9 mouse cellular contexts compared by ENCODE assay signal in the genomic region with DNA sequence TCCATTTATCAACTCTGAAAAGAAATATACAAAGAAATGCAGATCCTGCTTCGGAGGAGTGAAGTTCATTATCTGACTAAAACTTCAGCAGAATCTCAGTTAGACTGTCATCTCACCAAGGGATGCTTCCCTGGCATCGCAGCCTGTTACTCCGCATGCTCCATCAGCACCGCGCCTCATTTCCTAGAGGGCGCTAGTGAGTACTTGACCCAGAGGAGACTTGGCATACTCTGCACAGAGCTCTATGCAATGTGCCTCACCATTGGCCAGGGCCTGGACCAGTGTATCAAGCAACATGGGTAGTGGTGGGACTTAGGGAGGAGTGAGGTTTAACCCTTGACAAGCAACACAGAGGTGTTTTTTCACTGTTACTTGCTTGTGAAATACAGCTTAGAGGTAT.
DNase-seq lines count a peak whose midpoint lies in the region; ATAC-seq and TF ChIP-seq lines count a peak whose summit lies in the region.
"Had no signal": no experiment of that assay in that cellular context is flagged by ENCODE, and none has a peak within 500 bp of the region (broad histone marks: within the 10 kb centered on the region; RNA-seq: fewer than 3 reads in every experiment).

No protein-coding gene starts in this region.

- H3K27ac ChIP-seq in kidney, adult 2 months (ENCODE audit: insufficient read depth, low read depth, low read length): no peak overlapping the region
- no peak overlapping the region for H3K27ac ChIP-seq in kidney, embryonic 16.5 days (ENCODE audit: low read length)
- H3K27ac ChIP-seq in CH12.LX (ENCODE audit: insufficient read depth, low read depth): no peak overlapping the region
- H3K27ac ChIP-seq: embryonic facial prominence, embryonic 13.5 days; neural tube, embryonic 13.5 days had no signal

- H3K4me1 ChIP-seq in kidney, adult 2 months (ENCODE audit: control insufficient read depth, insufficient read depth, low read length): peaks cover 1% of the 10 kb centered on the region; the same call in 1 of the 2 replicates
- H3K4me1 ChIP-seq in kidney, embryonic 16.5 days (ENCODE audit: insufficient read depth, low read length): peaks cover 7% of the 10 kb centered on the region
- H3K4me1 ChIP-seq in CH12.LX (ENCODE audit: control insufficient read depth in 1 of 2, insufficient read depth in 2 of 2): peaks cover 2 to 10% of the 10 kb centered on the region in 2 experiments; a peak in 3 of 4 replicates

- no peaks in the 10 kb centered on the region for H3K36me3 ChIP-seq in kidney, adult 2 months (ENCODE audit: control insufficient read depth, insufficient read depth, low read length)
- no peaks in the 10 kb centered on the region for H3K36me3 ChIP-seq in kidney, embryonic 16.5 days (ENCODE audit: insufficient read depth, low read length)
- H3K36me3 ChIP-seq in CH12.LX (replicated peaks in 1 of 2; ENCODE audit: control insufficient read depth in 1 of 2, insufficient read depth in 1 of 2, low read length in 1 of 2): no peaks in the 10 kb centered on the region
- H3K36me3 ChIP-seq: embryonic facial prominence, embryonic 13.5 days had no signal

- 72% methylated on average over 6 of the region's 6 CpGs for WGBS in kidney, adult 2 months
- 59% methylated on average over 6 of the region's 6 CpGs for WGBS in kidney, embryonic 16.5 days

- no peak for TF ChIP-seq POLR2A in kidney, adult 2 months (IDR thresholded peaks at IDR 0.05; ENCODE audit: low read depth, low read length)
- TF ChIP-seq POLR2A in CH12.LX (IDR thresholded peaks at IDR 0.05; ENCODE audit: low read depth, low read length): no peak

- dilution Hi-C loops in CH12.LX (cut with MboI; ENCODE audit: extremely low pct_ligation_motif_present, extremely low pct_unique_long_range_greater_than_20kb, low sequenced_read_pairs): no loop called here

- H3K79me2 ChIP-seq in CH12.LX (replicated peaks; ENCODE audit: control insufficient read depth, extremely low read depth, insufficient read depth, poor library complexity, severe bottlenecking): no peaks in the 10 kb centered on the region

- no peak overlapping the region for H3K4me3 ChIP-seq in kidney, adult 2 months (ENCODE audit: insufficient read depth, low read depth, low read length)
- H3K4me3 ChIP-seq in kidney, embryonic 16.5 days (ENCODE audit: low read length): no peak overlapping the region
- H3K4me3 ChIP-seq in CH12.LX (replicated peaks in 1 of 3; ENCODE audit: low read depth in 2 of 3, low read length in 2 of 3, poor library complexity in 1 of 3): no peak overlapping the region
- H3K4me3 ChIP-seq: embryonic facial prominence, embryonic 13.5 days; neural tube, embryonic 13.5 days had no signal

- no peak overlapping the region for H3K9ac ChIP-seq in kidney, embryonic 16.5 days (replicated peaks; ENCODE audit: low read length)
- H3K9ac ChIP-seq in CH12.LX (ENCODE audit: insufficient read depth, low read depth): no peak overlapping the region
- H3K9ac ChIP-seq: embryonic facial prominence, embryonic 13.5 days; neural tube, embryonic 13.5 days had no signal

- H3K27me3 ChIP-seq in kidney, adult 2 months (replicated peaks; ENCODE audit: control insufficient read depth, insufficient read depth, low read length): no peaks in the 10 kb centered on the region
- no peaks in the 10 kb centered on the region for H3K27me3 ChIP-seq in kidney, embryonic 16.5 days (ENCODE audit: insufficient read depth, low read length)
- no peaks in the 10 kb centered on the region for H3K27me3 ChIP-seq in CH12.LX (replicated peaks)
- H3K27me3 ChIP-seq: embryonic facial prominence, embryonic 13.5 days; neural tube, embryonic 13.5 days had no signal

- peak; percentile 17 for DNase-seq in kidney, adult 2 months
- DNase-seq in CH12.LX (ENCODE audit: extremely low read depth) (peak; percentile 29), WW6 (ENCODE audit: low read depth, low spot score) (peak; percentile 14)
- DNase-seq in lung, postnatal 36 days: peak; percentile 30
- no peak for DNase-seq in urinary bladder, postnatal 25 days (ENCODE audit: low spot score)
- DNase-seq in yolk sac, embryonic 10.5 days (ENCODE audit: low spot score): no peak

- TF ChIP-seq EP300 in CH12.LX (IDR thresholded peaks at IDR 0.05; ENCODE audit: low read length): no peak

- no peak overlapping the region for H3K4me2 ChIP-seq in kidney, embryonic 16.5 days (replicated peaks; ENCODE audit: low read depth, low read length)
- no peak overlapping the region for H3K4me2 ChIP-seq in CH12.LX (ENCODE audit: insufficient read depth, low read depth, poor library complexity, severe bottlenecking)
- H3K4me2 ChIP-seq: embryonic facial prominence, embryonic 13.5 days; neural tube, embryonic 13.5 days had no signal

- H3K9me3 ChIP-seq in kidney, embryonic 16.5 days (ENCODE audit: low read length): no peaks in the 10 kb centered on the region
- no peaks in the 10 kb centered on the region for H3K9me3 ChIP-seq in CH12.LX (replicated peaks; ENCODE audit: low read length)
- H3K9me3 ChIP-seq: embryonic facial prominence, embryonic 13.5 days; neural tube, embryonic 13.5 days had no signal

- peak; percentile 40 for TF ChIP-seq CTCF in kidney, adult 2 months (conservative IDR thresholded peaks at IDR 0.05; ENCODE audit: insufficient read depth, insufficient read length, low read depth, low read length)
- peak; percentile 13 to 65; a peak in 2 of 4 replicates for TF ChIP-seq CTCF in CH12.LX (conservative IDR thresholded peaks at IDR 0.05 in 1 of 2, IDR thresholded peaks at IDR 0.05 in 1 of 2; ENCODE audit: low read depth in 2 of 2, low read length in 2 of 2)

- in situ Hi-C loops in CH12.LX (cut with MboI; ENCODE audit: low pct_ligation_motif_present, low pct_unique_long_range_greater_than_20kb, low sequenced_read_pairs): no loop called here

- ATAC-seq in kidney, embryonic 16.5 days (ENCODE audit: low FRiP score, low TSS enrichment): no peak

- peak; percentile 38 for TF ChIP-seq RAD21 in CH12.LX (IDR thresholded peaks at IDR 0.05; ENCODE audit: low read depth, low read length)

TF ChIP-seq in CH12.LX, 34 proteins besides CTCF, POLR2A, EP300 and RAD21:
- peak; percentile 69 for TF ChIP-seq SMC3 (IDR thresholded peaks at IDR 0.05; ENCODE audit: low read depth, low read length)
- TF ChIP-seq MAX (IDR thresholded peaks at IDR 0.05; ENCODE audit: low read length): 0 out of 2 replicates have a peak, but pooled peaks have one; percentile 24
- TF ChIP-seq IRF4 (IDR thresholded peaks at IDR 0.05; ENCODE audit: low read depth, low read length): no peak
- TF ChIP-seq MYC (IDR thresholded peaks at IDR 0.05; ENCODE audit: low read depth, low read length): peak; percentile 73; the same call in 1 of the 2 replicates
- TF ChIP-seq NELFE (IDR thresholded peaks at IDR 0.05; ENCODE audit: low read depth, low read length): no peak
TF ChIP-seq in CH12.LX: peak in this region for 3.

Comparison
In these comparisons a context has a peak if more than half of its experiments do, and no peak if none do; other contexts are left out.
1. DNase-seq: peak in kidney, adult 2 months (single experiment), CH12.LX (single experiment), WW6 (single experiment) and lung, postnatal 36 days (single experiment); none in urinary bladder, postnatal 25 days (single experiment) and yolk sac, embryonic 10.5 days (single experiment).